Mouse (Mus musculus) layer of hippocampus, postnatal 25 days (tissue): Measurements from ENCODE around the gene Lrrc31. TPM values are rescaled to one million over a fixed set of nuclear protein-coding genes. Genes with fewer than 3 reads are reported as not detected.

Source experiments
- DNase-seq, 2 experiments: peaks; one replicate each; pipeline ENCODE4 v3.0.0; 2022; ENCODE audit warnings: mixed read lengths in 2 of 2, low spot score in 1 of 2; ENCODE audit errors: extremely low spot score in 1 of 2
- total RNA-seq, 2 experiments: library from RNA; stranded (reverse); gene quantifications; 2 replicates each; pipeline ENCODE4 v1.2.3; 2021

Gene Lrrc31
- total RNA-seq, 2 experiments from 2014 or later, result not detected

DNA sequence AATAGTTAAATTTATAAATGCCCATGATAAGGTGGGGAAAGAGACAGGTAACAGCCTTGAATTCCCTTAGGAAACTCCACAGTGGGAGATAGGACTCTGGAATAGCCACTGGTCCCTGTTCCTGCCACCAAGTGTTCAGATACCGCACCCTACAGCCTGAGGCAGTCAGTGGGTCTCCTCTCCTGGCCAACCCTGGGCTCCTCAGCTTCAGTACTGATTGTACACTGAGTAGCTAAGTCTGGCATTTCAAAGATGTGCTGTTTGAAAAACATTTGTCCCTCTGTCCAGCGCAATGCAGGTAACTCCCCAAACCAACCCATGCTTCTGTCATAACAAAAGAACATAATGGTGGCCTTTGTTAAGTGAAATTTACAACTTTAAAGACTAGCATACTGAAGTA, 4.0 kb downstream of the Lrrc31 start:
- DNase-seq, result no peak

DNA sequence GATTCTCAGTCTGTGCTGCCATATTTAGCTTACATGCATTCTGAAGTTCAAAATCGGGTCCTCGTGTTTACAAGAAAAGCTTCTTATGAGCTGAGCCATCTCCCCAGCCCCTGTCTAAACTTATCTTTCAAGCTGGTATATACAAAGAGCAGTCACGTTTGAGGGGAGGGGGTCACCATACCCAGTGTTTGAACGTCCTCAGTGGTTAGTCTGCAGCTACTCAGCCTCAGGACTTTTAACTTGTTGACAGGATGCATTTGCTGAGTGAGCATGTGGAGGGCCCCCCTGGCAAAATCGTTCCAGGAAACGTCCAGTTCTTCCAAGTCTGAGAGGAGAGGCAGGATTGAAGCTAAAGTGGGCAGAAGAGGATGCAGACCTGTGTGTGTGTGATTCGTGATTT, 8.7 kb downstream of the Lrrc31 start:
- no peak for DNase-seq

DNA sequence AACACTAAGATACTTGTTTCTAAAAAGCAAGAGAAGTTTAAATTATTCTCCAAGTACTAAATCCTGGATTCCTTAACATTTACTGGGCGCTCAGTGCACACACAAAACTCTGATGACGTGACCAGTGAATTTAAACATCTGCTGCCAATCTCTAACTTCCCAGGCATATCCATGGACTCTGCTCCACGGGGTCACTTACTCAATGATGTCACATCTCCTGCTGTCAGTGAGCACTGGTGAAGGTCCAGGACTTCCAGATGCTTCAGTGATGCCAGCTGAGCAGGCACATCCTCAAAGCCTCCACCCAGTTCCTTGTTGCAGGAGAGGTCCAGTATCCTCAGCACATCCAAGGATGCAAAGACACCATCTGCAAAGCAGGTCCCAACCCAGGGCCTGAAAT, 12.4 kb downstream of the Lrrc31 start:
- no peak for DNase-seq

DNA sequence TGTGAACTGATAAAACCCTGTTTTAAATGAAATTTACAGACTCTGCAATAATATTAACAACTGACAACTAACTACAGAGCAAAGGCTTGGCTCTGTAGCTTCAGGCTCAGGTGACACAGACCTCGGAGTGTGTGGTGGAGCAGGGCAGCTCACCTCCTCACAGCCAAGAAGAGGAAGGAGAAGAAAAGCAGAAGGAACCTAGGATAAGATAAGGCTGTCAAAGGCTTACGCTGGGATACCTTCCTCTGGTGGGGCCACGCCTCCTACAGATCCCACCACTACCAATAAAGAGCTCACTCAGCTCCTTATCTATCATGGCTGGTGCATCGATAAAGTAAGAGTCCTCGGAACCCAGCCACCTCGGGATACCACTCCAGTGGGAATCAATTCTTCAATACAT, 16.5 kb downstream of the Lrrc31 start:
- no peak for DNase-seq

DNA sequence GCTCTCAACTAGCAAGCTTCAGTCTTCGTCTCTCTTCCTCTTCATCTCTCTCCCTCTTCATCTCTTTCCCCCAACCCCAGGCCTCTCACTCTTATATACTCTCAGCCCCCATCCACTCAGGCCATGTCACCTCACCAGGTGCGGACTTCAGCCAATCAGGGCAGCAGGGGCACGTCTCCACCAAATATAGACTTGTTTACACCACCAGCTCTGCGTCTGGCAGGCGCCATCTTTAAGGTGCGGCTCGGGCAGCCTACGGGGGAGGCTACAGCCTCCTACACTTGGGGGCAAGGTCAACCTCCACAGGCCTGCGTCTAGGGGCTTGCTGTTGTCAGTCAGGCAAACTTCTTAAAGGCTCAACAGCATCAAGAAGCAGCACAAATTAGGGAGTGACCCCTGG, 41.2 kb downstream of the Lrrc31 start:
- DNase-seq, result no peak

DNA sequence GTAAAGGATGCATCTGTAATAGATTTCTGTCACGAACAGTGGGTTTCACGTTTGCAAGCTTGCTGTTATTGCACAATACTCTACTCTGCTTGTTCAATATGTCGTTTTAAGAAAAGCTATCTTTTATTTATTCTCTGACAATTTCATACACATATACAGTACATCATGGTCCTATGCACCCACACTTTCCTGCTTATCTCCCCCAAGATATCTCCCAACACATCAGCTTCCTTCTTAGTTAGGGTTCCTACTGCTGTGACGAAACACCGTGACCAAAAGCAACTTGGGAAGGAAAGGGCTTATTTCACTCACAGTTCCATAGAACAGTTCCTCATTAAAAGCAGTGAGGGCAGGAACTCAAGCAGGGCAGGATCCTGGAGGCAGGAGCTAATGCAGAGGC, 43.7 kb downstream of the Lrrc31 start:
- no peak for DNase-seq

DNA sequence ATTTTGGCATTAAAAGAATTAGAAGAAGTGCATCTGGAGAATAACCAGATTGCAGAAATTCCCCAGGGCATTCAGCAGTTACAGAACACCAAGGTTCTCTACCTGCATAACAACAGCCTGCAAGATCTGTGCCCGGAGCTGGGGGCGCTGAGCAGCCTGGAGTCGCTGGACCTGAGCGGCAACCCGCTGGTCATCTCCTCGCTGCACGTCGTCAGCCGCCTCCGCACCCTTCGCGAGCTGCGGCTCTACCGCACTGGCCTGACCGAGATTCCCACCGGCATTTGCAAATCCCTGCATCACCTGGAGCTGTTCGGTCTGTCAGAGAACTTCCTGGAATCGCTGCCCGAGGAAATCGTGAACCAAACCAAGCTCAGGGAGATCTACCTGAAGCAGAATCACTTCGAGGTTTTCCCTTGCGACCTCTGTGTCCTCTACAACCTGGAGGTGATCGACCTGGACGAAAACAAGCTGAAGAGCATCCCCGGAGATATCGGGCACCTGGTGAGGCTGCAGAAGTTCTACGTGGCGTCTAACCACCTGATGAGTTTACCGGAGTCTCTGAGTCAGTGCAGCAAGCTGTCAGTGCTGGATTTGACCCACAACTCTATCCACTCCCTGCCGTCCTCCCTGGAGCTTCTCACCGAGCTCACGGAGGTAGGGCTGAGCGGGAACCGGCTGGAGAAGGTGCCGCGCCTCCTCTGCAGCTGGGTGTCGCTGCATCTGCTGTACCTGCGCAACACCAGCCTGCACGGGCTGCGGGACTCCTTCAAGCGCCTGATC, 49.4 kb downstream of the Lrrc31 start:
- no peak for DNase-seq

DNA sequence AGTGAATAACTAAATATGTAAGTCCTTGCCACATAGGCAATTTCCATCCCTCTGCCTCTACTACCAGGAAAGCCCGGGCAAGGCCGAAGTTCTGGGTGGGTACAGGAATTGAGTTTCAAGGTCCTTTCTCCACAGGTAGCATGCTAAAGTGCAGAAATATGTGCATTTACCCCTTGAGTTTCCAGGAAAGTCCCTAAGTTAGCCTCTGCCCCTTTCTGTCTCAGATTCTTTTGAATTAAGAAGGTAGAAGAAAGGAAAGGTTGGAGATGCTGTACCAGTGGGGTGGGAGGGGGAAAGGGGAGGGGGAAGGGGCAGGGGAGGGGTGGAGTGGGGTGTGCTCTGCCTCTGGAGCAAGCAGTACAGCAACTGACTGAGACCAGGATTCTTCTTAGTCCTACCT, 51.2 kb downstream of the Lrrc31 start:
- no peak for DNase-seq

DNA sequence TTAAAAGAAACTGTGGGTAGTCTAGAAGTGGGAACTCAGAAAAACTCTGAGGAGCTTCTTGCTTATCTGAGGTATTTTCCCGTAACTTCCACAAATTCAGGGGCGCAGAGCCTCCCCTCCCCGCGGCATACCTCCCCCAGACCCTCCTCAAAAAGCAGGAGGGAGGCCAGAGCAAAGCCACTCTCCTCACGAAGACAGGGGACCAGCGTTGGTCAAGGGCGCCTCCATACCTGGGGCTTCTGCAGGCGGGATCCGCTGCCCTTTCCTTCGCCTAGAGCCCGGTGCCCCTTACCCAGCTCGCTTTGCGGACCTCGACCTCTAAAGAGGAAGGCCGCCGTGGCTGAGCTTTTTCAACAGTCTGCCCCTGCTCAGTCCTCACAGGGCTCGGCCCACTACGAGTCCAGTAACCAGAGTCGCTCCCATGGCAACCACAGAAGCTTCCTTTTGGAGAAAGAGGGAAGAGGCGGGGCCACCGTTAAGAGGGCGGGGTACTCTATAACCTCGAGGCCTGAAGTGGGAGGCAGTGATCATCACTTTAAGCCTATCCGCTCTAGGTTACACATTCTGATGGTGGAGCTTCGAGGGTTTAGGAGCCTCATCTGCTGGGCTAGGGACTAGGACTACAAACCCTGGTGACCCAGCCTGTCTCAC, 52.1 kb downstream of the Lrrc31 start, which contains the start of gene Lrrc34:
TSS of gene Lrrc34 (minus strand) at position 430 of the 651 bp plus-strand sequence.
- DNase-seq, result no peak

DNA sequence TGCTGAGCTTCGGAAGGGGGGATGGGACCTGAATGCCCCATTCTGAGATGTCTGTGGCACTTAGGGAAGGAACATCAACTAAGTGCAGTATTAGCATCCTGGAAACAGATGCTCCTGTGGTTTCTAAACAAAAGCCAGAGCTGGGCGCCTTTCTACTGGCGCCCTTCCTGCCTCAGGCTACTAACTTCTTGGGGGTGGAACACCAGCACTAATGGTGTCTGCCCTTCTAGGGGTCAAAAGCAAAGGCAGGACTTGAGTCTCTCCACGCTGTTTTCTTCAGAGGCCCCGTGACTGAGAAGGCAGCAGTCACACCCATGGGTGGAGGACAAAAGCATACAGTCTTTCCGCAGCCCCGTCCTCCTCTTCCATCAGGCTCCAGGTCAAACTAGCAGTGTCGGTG, 52.9 kb downstream of the Lrrc31 start:
- no peak for DNase-seq

DNA sequence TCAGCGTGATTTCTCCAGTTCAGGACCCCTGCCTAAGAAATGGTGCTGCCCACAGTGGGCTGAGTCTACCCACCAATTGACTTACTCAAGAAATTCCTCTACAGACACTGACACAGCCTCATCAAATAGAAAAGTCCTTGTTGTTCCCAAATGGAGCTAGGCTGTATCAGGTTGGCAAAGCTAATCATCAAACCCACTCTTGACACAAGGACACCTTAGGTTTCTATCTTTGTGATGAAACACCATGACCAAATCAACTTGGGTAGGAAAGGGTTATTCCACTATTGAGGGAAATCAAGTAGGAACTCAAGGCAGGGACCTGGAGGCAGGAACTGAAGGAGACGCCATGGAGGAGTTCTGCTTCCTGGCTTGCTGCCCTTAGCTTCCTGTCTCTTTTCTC, 55.4 kb downstream of the Lrrc31 start, which contains the start of gene Lrriq4:
TSS of gene Lrriq4 (plus strand) at position 301 of the 400 bp plus-strand sequence.
- no peak for DNase-seq

DNA sequence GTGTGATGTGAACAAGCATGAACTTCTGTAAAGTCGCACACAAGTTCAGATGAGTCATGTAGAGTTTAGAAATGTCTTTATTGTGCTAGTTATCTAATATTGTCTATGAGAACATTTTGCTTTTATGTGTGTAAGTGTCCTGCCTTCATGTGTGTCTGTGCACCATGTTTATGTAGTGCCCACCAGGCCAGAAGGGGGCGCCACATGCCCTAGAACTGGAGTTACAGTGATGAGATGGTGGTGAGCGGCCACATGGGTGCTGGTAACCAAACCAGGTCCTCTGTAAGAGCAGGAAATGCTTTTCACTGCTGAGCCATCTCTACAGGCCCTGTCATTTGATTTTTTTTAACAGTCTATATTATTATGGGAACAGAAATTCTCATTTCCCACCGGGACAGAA, 64.0 kb downstream of the Lrrc31 start:
- DNase-seq, result no peak

DNA sequence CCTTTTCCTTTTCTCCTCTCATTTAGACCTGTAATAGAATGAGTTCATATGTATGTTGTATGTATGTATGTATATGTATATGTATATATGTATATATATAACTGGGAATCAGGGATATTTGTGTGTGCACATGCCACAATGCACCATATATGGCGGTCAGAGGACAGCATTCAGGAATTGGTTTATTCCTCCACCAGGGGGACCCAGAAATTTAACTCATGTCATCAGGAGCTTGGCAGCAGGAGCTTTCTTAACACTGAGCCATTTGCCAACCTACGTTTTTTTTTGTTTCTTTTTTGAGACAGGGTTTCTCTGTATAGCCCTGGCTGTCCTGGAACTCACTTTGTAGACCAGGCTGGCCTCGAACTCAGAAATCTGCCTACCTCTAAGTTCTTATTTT, 66.0 kb downstream of the Lrrc31 start:
- no peak for DNase-seq

Other genes starting within 250 kb of the Lrrc31 start
- gene Mecom, start 151.8 kb downstream of the Lrrc31 start, total RNA-seq, result 1 to 10 TPM; 2.8 to 3.9 TPM
- under 1 TPM; 0.49 to 0.79 TPM for gene Actrt3, start 99.9 kb downstream of the Lrrc31 start, total RNA-seq
- 10 to 100 TPM; 17.8 to 18.9 TPM for gene Mynn, start 97.8 kb downstream of the Lrrc31 start, total RNA-seq
- not detected for gene Lrriq4, start 55.3 kb downstream of the Lrrc31 start, total RNA-seq
- gene Lrrc34, start 52.0 kb downstream of the Lrrc31 start, total RNA-seq, result not detected
- gene Samd7, start 46.5 kb upstream of the Lrrc31 start, total RNA-seq, result not detected
- 10 to 100 TPM; 96.2 to 98.3 TPM for gene Sec62, start 93.0 kb upstream of the Lrrc31 start, total RNA-seq
- 1 to 10 TPM; 1.2 to 1.3 TPM for gene Gpr160, start 156.1 kb upstream of the Lrrc31 start, total RNA-seq